Mouse (Mus musculus): Measurements from ENCODE around the gene Msln. TPM values are rescaled to one million over a fixed set of nuclear protein-coding genes. Genes with fewer than 3 reads are reported as not detected.

Gene Msln
- total and polyA plus RNA-seq, 2 experiments from 2014 or later = 1.6 to 2.2 TPM

- H3K27ac ChIP-seq (ENCODE audit: low read depth, low read length) = peak overlapping the region; percentile 90
- 26% methylated on average over 19 of the region's 19 CpGs for WGBS
- peak; percentile 48 for DNase-seq (ENCODE audit: low spot score)
- H3K4me3 ChIP-seq (ENCODE audit: low read depth, low read length) = peak overlapping the region; percentile 84
- 0 out of 2 replicates have a peak, but pooled peaks cover 1% of the 10 kb centered on the region for H3K27me3 ChIP-seq (ENCODE audit: insufficient read depth, low read length)
- H3K9me3 ChIP-seq (ENCODE audit: low read length) = no peaks in the 10 kb centered on the region
- H3K9ac ChIP-seq (replicated peaks; ENCODE audit: low read length, poor library complexity, severe bottlenecking) = peak overlapping the region; percentile 79
- ATAC-seq (ENCODE audit: low FRiP score) = 0 out of 2 replicates have a peak, but pooled peaks have one; percentile 2
- H3K4me1 ChIP-seq (ENCODE audit: insufficient read depth, low read length) = peaks cover 16% of the 10 kb centered on the region; the same call in 1 of the 2 replicates
- H3K36me3 ChIP-seq (ENCODE audit: insufficient read depth, low read length) = peaks cover 15% of the 10 kb centered on the region; the same call in 1 of the 2 replicates
- peak overlapping the region; percentile 87 for H3K4me2 ChIP-seq (ENCODE audit: low read depth, low read length, poor library complexity, severe bottlenecking)
- peak; percentile 33 for TF ChIP-seq CTCF (IDR thresholded peaks at IDR 0.05)
Measured at GRCm38 (mm10) chr17:25791320-25791842, 37.2 kb upstream of the Msln start.

- no peak for TF ChIP-seq CTCF (IDR thresholded peaks at IDR 0.05)
- no peak for DNase-seq (ENCODE audit: low spot score)
- Histone ChIP-seq H3K9ac (replicated peaks; ENCODE audit: low read length, poor library complexity, severe bottlenecking) (no peak overlapping the region), H3K9me3 (ENCODE audit: low read length) (no peaks in the 10 kb centered on the region), H3K4me1 (ENCODE audit: insufficient read depth, low read length) (peaks cover 17% of the 10 kb centered on the region), H3K27ac (ENCODE audit: low read depth, low read length) (no peak overlapping the region), H3K4me3 (ENCODE audit: low read depth, low read length) (no peak overlapping the region), H3K27me3 (ENCODE audit: insufficient read depth, low read length) (no peaks in the 10 kb centered on the region), H3K4me2 (ENCODE audit: low read depth, low read length, poor library complexity, severe bottlenecking) (no peak overlapping the region), H3K36me3 (ENCODE audit: insufficient read depth, low read length) (peaks cover 36% of the 10 kb centered on the region)
- ATAC-seq (ENCODE audit: low FRiP score) = no peak
- 90% methylated on average over 9 of the region's 9 CpGs for WGBS
Measured at GRCm38 (mm10) chr17:25786781-25787504, 32.8 kb upstream of the Msln start.

- TF ChIP-seq CTCF (IDR thresholded peaks at IDR 0.05) = no peak
- 83% methylated on average over 3 of the region's 3 CpGs for WGBS
- peak within 1 kb of the TSS; percentile 62 for H3K27ac ChIP-seq (ENCODE audit: low read depth, low read length)
- H3K9me3 ChIP-seq (ENCODE audit: low read length) = no peaks in the 10 kb centered on the region
- H3K36me3 ChIP-seq (ENCODE audit: insufficient read depth, low read length) = peaks cover 42% of the 10 kb centered on the region
- peak within 1 kb of the TSS; percentile 86 for H3K4me2 ChIP-seq (ENCODE audit: low read depth, low read length, poor library complexity, severe bottlenecking)
- no peaks in the 10 kb centered on the region for H3K27me3 ChIP-seq (ENCODE audit: insufficient read depth, low read length)
- H3K9ac ChIP-seq (replicated peaks; ENCODE audit: low read length, poor library complexity, severe bottlenecking) = peak within 1 kb of the TSS; percentile 69
- peaks cover 17% of the 10 kb centered on the region for H3K4me1 ChIP-seq (ENCODE audit: insufficient read depth, low read length)
- no peak for ATAC-seq (ENCODE audit: low FRiP score)
- DNase-seq (ENCODE audit: low spot score) = no peak
- H3K4me3 ChIP-seq (ENCODE audit: low read depth, low read length) = peak within 1 kb of the TSS; percentile 73
Measured at GRCm38 (mm10) chr17:25786280-25786679, 32.1 kb upstream of the Msln start, which contains the start of gene Ccdc78. TSS of gene Ccdc78 (plus strand) at chr17:25786580.

GRCm38 (mm10) chr17:25785281-25785745, 31.1 kb upstream of the Msln start, which contains the start of gene Haghl:
TSS of gene Haghl (minus strand) at chr17:25785673.
- TF ChIP-seq CTCF (IDR thresholded peaks at IDR 0.05) = peak; percentile 29
- peak within 1 kb of the TSS; percentile 69 for H3K9ac ChIP-seq (replicated peaks; ENCODE audit: low read length, poor library complexity, severe bottlenecking)
- peak within 1 kb of the TSS; percentile 62 for H3K27ac ChIP-seq (ENCODE audit: low read depth, low read length)
- peak within 1 kb of the TSS; percentile 73 for H3K4me3 ChIP-seq (ENCODE audit: low read depth, low read length)
- peak; percentile 97 for DNase-seq (ENCODE audit: low spot score)
- ATAC-seq (ENCODE audit: low FRiP score) = peak; percentile 84
- no peaks in the 10 kb centered on the region for H3K9me3 ChIP-seq (ENCODE audit: low read length)
- WGBS = under 1% methylated on average over 23 of the region's 23 CpGs
- H3K36me3 ChIP-seq (ENCODE audit: insufficient read depth, low read length) = peaks cover 51% of the 10 kb centered on the region
- H3K4me2 ChIP-seq (ENCODE audit: low read depth, low read length, poor library complexity, severe bottlenecking) = peak within 1 kb of the TSS; percentile 86
- no peaks in the 10 kb centered on the region for H3K27me3 ChIP-seq (ENCODE audit: insufficient read depth, low read length)
- H3K4me1 ChIP-seq (ENCODE audit: insufficient read depth, low read length) = peaks cover 11% of the 10 kb centered on the region

GRCm38 (mm10) chr17:25783861-25784574, 29.8 kb upstream of the Msln start:
- Histone ChIP-seq H3K27me3 (ENCODE audit: insufficient read depth, low read length) (no peaks in the 10 kb centered on the region), H3K4me2 (ENCODE audit: low read depth, low read length, poor library complexity, severe bottlenecking) (peak overlapping the region; percentile 86), H3K9me3 (ENCODE audit: low read length) (no peaks in the 10 kb centered on the region), H3K9ac (replicated peaks; ENCODE audit: low read length, poor library complexity, severe bottlenecking) (peak overlapping the region; percentile 69; the same call in 1 of the 2 replicates), H3K36me3 (ENCODE audit: insufficient read depth, low read length) (peaks cover 45% of the 10 kb centered on the region), H3K27ac (ENCODE audit: low read depth, low read length) (0 out of 2 replicates have a peak overlapping the region, but pooled peaks have one; percentile 62), H3K4me1 (ENCODE audit: insufficient read depth, low read length) (peaks cover 11% of the 10 kb centered on the region), H3K4me3 (ENCODE audit: low read depth, low read length) (peak overlapping the region; percentile 73)
- no peak for TF ChIP-seq CTCF (IDR thresholded peaks at IDR 0.05)
- 80% methylated on average over 15 of the region's 15 CpGs for WGBS
- ATAC-seq (ENCODE audit: low FRiP score) = no peak
- DNase-seq (ENCODE audit: low spot score) = no peak
